8 mouse cellular contexts compared by ENCODE assay signal in the genomic region with DNA sequence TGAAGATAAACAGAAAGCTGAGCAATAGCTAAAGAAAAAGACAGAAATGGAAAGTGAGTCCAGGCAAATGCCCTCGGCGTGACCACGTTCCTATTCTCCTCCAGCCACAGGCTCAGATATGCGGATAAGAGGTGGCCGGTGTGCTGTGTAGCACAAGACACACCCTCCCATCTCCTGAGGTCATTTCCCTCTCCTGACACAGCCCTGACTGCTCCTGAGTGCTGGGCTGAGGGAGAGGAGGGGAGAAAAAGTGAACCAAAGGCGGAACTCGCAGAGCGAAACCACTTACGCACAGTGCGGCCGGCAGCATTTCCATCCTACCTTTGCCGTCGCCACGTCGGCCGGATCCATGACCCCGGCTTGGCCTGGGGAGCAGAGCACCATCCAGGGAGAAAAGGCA.
DNase-seq lines count a peak whose midpoint lies in the region; ATAC-seq and TF ChIP-seq lines count a peak whose summit lies in the region.

No protein-coding gene starts in this region.

- no peaks in the 10 kb centered on the region for H3K27me3 ChIP-seq in kidney, postnatal 0 days (ENCODE audit: insufficient read depth, low read length)
- no peaks in the 10 kb centered on the region for H3K27me3 ChIP-seq in forebrain, embryonic 10.5 days (ENCODE audit: poor library complexity, severe bottlenecking)
- H3K27me3 ChIP-seq in limb, embryonic 12.5 days = no peaks in the 10 kb centered on the region
- no peaks in the 10 kb centered on the region for H3K27me3 ChIP-seq in neural tube, embryonic 14.5 days (ENCODE audit: control insufficient read depth, insufficient read depth, low read length)

- WGBS in kidney, postnatal 0 days = 67% methylated on average over 17 of the region's 17 CpGs
- 67% methylated on average over 17 of the region's 17 CpGs for WGBS in forebrain, embryonic 10.5 days
- 75% methylated on average over 17 of the region's 17 CpGs for WGBS in limb, embryonic 12.5 days
- WGBS in neural tube, embryonic 14.5 days = 75% methylated on average over 17 of the region's 17 CpGs

- 0 out of 2 replicates have a peak, but pooled peaks cover 3% of the 10 kb centered on the region for H3K4me1 ChIP-seq in kidney, postnatal 0 days (replicated peaks; ENCODE audit: insufficient read depth, low read length)
- H3K4me1 ChIP-seq in forebrain, embryonic 10.5 days = peaks cover 24% of the 10 kb centered on the region
- peaks cover 16% of the 10 kb centered on the region for H3K4me1 ChIP-seq in limb, embryonic 12.5 days (replicated peaks)
- peaks cover 14% of the 10 kb centered on the region for H3K4me1 ChIP-seq in neural tube, embryonic 14.5 days (ENCODE audit: control insufficient read depth, insufficient read depth, low read length)

- peak; percentile 44; the same call in 1 of the 2 replicates for ATAC-seq in kidney, postnatal 0 days (replicated peaks; ENCODE audit: low FRiP score, low read depth)
- ATAC-seq in limb, embryonic 12.5 days (ENCODE audit: insufficient number of reproducible peaks, insufficient read depth, low FRiP score, low TSS enrichment, low read depth) = peak; percentile 8; the same call in 1 of the 2 replicates
- peak; percentile 7; the same call in 1 of the 2 replicates for ATAC-seq in neural tube, embryonic 14.5 days (ENCODE audit: low read depth)

- H3K36me3 ChIP-seq in kidney, postnatal 0 days (ENCODE audit: insufficient read depth, low read length) = no peaks in the 10 kb centered on the region
- H3K36me3 ChIP-seq in forebrain, embryonic 10.5 days (replicated peaks) = no peaks in the 10 kb centered on the region
- no peaks in the 10 kb centered on the region for H3K36me3 ChIP-seq in limb, embryonic 12.5 days
- H3K36me3 ChIP-seq in neural tube, embryonic 14.5 days (ENCODE audit: control insufficient read depth, insufficient read depth, low read length) = no peaks in the 10 kb centered on the region

- H3K9me3 ChIP-seq in kidney, postnatal 0 days (replicated peaks; ENCODE audit: low read length) = no peaks in the 10 kb centered on the region
- no peaks in the 10 kb centered on the region for H3K9me3 ChIP-seq in forebrain, embryonic 10.5 days
- no peaks in the 10 kb centered on the region for H3K9me3 ChIP-seq in limb, embryonic 12.5 days
- no peaks in the 10 kb centered on the region for H3K9me3 ChIP-seq in neural tube, embryonic 14.5 days (ENCODE audit: control insufficient read depth, low read length)

- no peak overlapping the region for H3K9ac ChIP-seq in kidney, postnatal 0 days (ENCODE audit: low read depth, low read length)
- H3K9ac ChIP-seq in limb, embryonic 12.5 days (replicated peaks) = no peak overlapping the region
- H3K9ac ChIP-seq in neural tube, embryonic 14.5 days (replicated peaks; ENCODE audit: low read depth, low read length) = peak overlapping the region; percentile 44; the same call in 1 of the 2 replicates

- intact Hi-C loops in left cerebral cortex, postnatal 10 days (cut with DNase I) = loop anchor here (5.0 kb wide), 1 partner anchor 54 kb away; no protein-coding TSS in a partner anchor

- TF ChIP-seq CTCF in kidney, postnatal 0 days (IDR thresholded peaks at IDR 0.05; ENCODE audit: low read depth) = no peak

- H3K4me3 ChIP-seq in kidney, postnatal 0 days (replicated peaks; ENCODE audit: low read depth, low read length) = no peak overlapping the region
- peak overlapping the region; percentile 42 for H3K4me3 ChIP-seq in forebrain, embryonic 10.5 days
- H3K4me3 ChIP-seq in limb, embryonic 12.5 days (replicated peaks) = no peak overlapping the region
- no peak overlapping the region for H3K4me3 ChIP-seq in neural tube, embryonic 14.5 days (ENCODE audit: low read depth, low read length)

- H3K27ac ChIP-seq in kidney, postnatal 0 days = no peak overlapping the region
- peak overlapping the region; percentile 81 for H3K27ac ChIP-seq in forebrain, embryonic 10.5 days
- H3K27ac ChIP-seq in limb, embryonic 12.5 days = no peak overlapping the region
- peak overlapping the region; percentile 85 for H3K27ac ChIP-seq in neural tube, embryonic 14.5 days (ENCODE audit: low read depth, low read length)

- no peak for DNase-seq in kidney, postnatal 0 days (ENCODE audit: low spot score)
- no peak for DNase-seq in kidney, postnatal 25 days
- DNase-seq in forebrain, embryonic 10.5 days (ENCODE audit: extremely low spot score, low spot score) = no peak
- DNase-seq in urinary bladder, postnatal 4 days (ENCODE audit: low spot score in 2 of 2) = no peak
- DNase-seq in left cerebral cortex, postnatal 10 days (ENCODE audit: extremely low spot score in 1 of 2, low spot score in 2 of 2) = no peak
- DNase-seq in adrenal gland, postnatal 10 days = no peak

- H3K4me2 ChIP-seq in kidney, postnatal 0 days (ENCODE audit: low read length) = no peak overlapping the region
- H3K4me2 ChIP-seq in limb, embryonic 12.5 days = peak overlapping the region; percentile 48; the same call in 1 of the 2 replicates
- no peak overlapping the region for H3K4me2 ChIP-seq in neural tube, embryonic 14.5 days (ENCODE audit: low read depth, low read length)

Comparison
In these comparisons a context has a peak if more than half of its experiments do, and no peak if none do; other contexts are left out.
1. H3K27ac ChIP-seq: peak in forebrain, embryonic 10.5 days (single experiment) and neural tube, embryonic 14.5 days (single experiment); none in kidney, postnatal 0 days (single experiment) and limb, embryonic 12.5 days (single experiment).
2. Peak in every context shown above with its lines, with median percentiles within 50 percentile points of each other: ATAC-seq.